ENCODE assay signal across 11 mouse cellular contexts in genomic region chr16:65828141-65828565, GRCm38 (mm10). TPM values are rescaled to one million over a fixed set of nuclear protein-coding genes. Genes with fewer than 3 reads are reported as not detected.
DNase-seq lines count a peak whose midpoint lies in the region; ATAC-seq and TF ChIP-seq lines count a peak whose summit lies in the region.
"Had no signal": no experiment of that assay in that cellular context is flagged by ENCODE, and none has a peak within 500 bp of the region (broad histone marks: within the 10 kb centered on the region; RNA-seq: fewer than 3 reads in every experiment).

No protein-coding gene starts in this region.

- no peaks in the 10 kb centered on the region for H3K9me3 ChIP-seq in kidney, postnatal 0 days (replicated peaks; ENCODE audit: low read length)
- H3K9me3 ChIP-seq in kidney, embryonic 16.5 days (ENCODE audit: low read length), result no peaks in the 10 kb centered on the region
- no peaks in the 10 kb centered on the region for H3K9me3 ChIP-seq in embryonic facial prominence, embryonic 14.5 days (ENCODE audit: control insufficient read depth, low read length)
- H3K9me3 ChIP-seq in lung, postnatal 0 days (ENCODE audit: low read length), result no peaks in the 10 kb centered on the region
- H3K9me3 ChIP-seq in hindbrain, embryonic 13.5 days, result no peaks in the 10 kb centered on the region
- H3K9me3 ChIP-seq: hindbrain, embryonic 12.5 days had no signal

- peak; percentile 40; the same call in 1 of the 2 replicates for TF ChIP-seq EP300 in lung, postnatal 0 days (IDR thresholded peaks at IDR 0.05)

- DNase-seq in kidney, postnatal 0 days (ENCODE audit: low spot score), result peak; percentile 50
- DNase-seq in embryonic facial prominence, embryonic 14.5 days (ENCODE audit: low spot score), result peak; percentile 80
- DNase-seq in heart, adult 9 months (ENCODE audit: low spot score in 2 of 2), result peak; percentile 63 to 75
- DNase-seq in lung, postnatal 0 days (ENCODE audit: low spot score), result peak; percentile 75
- DNase-seq in cerebellum, postnatal 14 days, result no peak
- DNase-seq in frontal cortex, postnatal 36 days (ENCODE audit: low spot score in 2 of 2), result no peak
- DNase-seq: cerebellum, adult 18-20 months; thymus, postnatal 14 days had no signal

- no peaks in the 10 kb centered on the region for H3K36me3 ChIP-seq in kidney, postnatal 0 days (ENCODE audit: insufficient read depth, low read length)
- no peaks in the 10 kb centered on the region for H3K36me3 ChIP-seq in kidney, embryonic 16.5 days (ENCODE audit: insufficient read depth, low read length)
- H3K36me3 ChIP-seq in embryonic facial prominence, embryonic 14.5 days (ENCODE audit: control insufficient read depth, insufficient read depth, low read length), result no peaks in the 10 kb centered on the region; the same call in 1 of the 2 replicates
- no peaks in the 10 kb centered on the region for H3K36me3 ChIP-seq in lung, postnatal 0 days (ENCODE audit: insufficient read depth, low read length)
- H3K36me3 ChIP-seq in hindbrain, embryonic 13.5 days, result no peaks in the 10 kb centered on the region
- H3K36me3 ChIP-seq: hindbrain, embryonic 12.5 days had no signal

- no peak for TF ChIP-seq CTCF in kidney, postnatal 0 days (IDR thresholded peaks at IDR 0.05; ENCODE audit: low read depth)
- no peak for TF ChIP-seq CTCF in lung, postnatal 0 days (IDR thresholded peaks at IDR 0.05)

- H3K27ac ChIP-seq in kidney, postnatal 0 days, result no peak overlapping the region
- no peak overlapping the region for H3K27ac ChIP-seq in kidney, embryonic 16.5 days (ENCODE audit: low read length)
- no peak overlapping the region for H3K27ac ChIP-seq in embryonic facial prominence, embryonic 14.5 days (replicated peaks; ENCODE audit: low read depth, low read length)
- H3K27ac ChIP-seq in lung, postnatal 0 days (ENCODE audit: low read length), result no peak overlapping the region
- H3K27ac ChIP-seq in hindbrain, embryonic 13.5 days, result no peak overlapping the region
- H3K27ac ChIP-seq: hindbrain, embryonic 12.5 days had no signal

- no peak overlapping the region for H3K9ac ChIP-seq in kidney, postnatal 0 days (ENCODE audit: low read depth, low read length)
- H3K9ac ChIP-seq in kidney, embryonic 16.5 days (replicated peaks; ENCODE audit: low read length), result no peak overlapping the region
- no peak overlapping the region for H3K9ac ChIP-seq in embryonic facial prominence, embryonic 14.5 days (ENCODE audit: low read depth, low read length)
- H3K9ac ChIP-seq in lung, postnatal 0 days (replicated peaks; ENCODE audit: low read depth), result no peak overlapping the region
- H3K9ac ChIP-seq in hindbrain, embryonic 13.5 days, result no peak overlapping the region
- H3K9ac ChIP-seq: hindbrain, embryonic 12.5 days had no signal

- 77% methylated on average over 9 of the region's 9 CpGs for WGBS in kidney, postnatal 0 days
- WGBS in kidney, embryonic 16.5 days, result 77% methylated on average over 9 of the region's 9 CpGs
- WGBS in embryonic facial prominence, embryonic 14.5 days, result 49% methylated on average over 9 of the region's 9 CpGs
- 61% methylated on average over 9 of the region's 9 CpGs for WGBS in lung, postnatal 0 days
- WGBS in hindbrain, embryonic 13.5 days, result 89% methylated on average over 9 of the region's 9 CpGs

- no peak for ATAC-seq in kidney, postnatal 0 days (replicated peaks; ENCODE audit: low FRiP score, low read depth)
- no peak; the same call in 1 of the 2 replicates for ATAC-seq in kidney, embryonic 16.5 days (ENCODE audit: low FRiP score, low TSS enrichment)
- peak; percentile 53; the same call in 1 of the 2 replicates for ATAC-seq in embryonic facial prominence, embryonic 14.5 days (ENCODE audit: low read depth)
- ATAC-seq in lung, postnatal 0 days, result peak; percentile 49
- no peak for ATAC-seq in hindbrain, embryonic 13.5 days (ENCODE audit: low FRiP score)

- no peaks in the 10 kb centered on the region for H3K4me1 ChIP-seq in kidney, postnatal 0 days (replicated peaks; ENCODE audit: insufficient read depth, low read length)
- no peaks in the 10 kb centered on the region for H3K4me1 ChIP-seq in kidney, embryonic 16.5 days (ENCODE audit: insufficient read depth, low read length)
- H3K4me1 ChIP-seq in embryonic facial prominence, embryonic 14.5 days (ENCODE audit: control insufficient read depth, insufficient read depth, low read length), result peaks cover 3% of the 10 kb centered on the region; the same call in 1 of the 2 replicates
- H3K4me1 ChIP-seq in lung, postnatal 0 days (ENCODE audit: insufficient read depth, low read depth, low read length), result no peaks in the 10 kb centered on the region
- H3K4me1 ChIP-seq in hindbrain, embryonic 13.5 days (replicated peaks), result no peaks in the 10 kb centered on the region
- H3K4me1 ChIP-seq: hindbrain, embryonic 12.5 days had no signal

- H3K27me3 ChIP-seq in kidney, postnatal 0 days (ENCODE audit: insufficient read depth, low read length), result no peaks in the 10 kb centered on the region
- H3K27me3 ChIP-seq in kidney, embryonic 16.5 days (ENCODE audit: insufficient read depth, low read length), result no peaks in the 10 kb centered on the region
- no peaks in the 10 kb centered on the region for H3K27me3 ChIP-seq in embryonic facial prominence, embryonic 14.5 days (replicated peaks; ENCODE audit: control insufficient read depth, insufficient read depth, low read length)
- no peaks in the 10 kb centered on the region for H3K27me3 ChIP-seq in lung, postnatal 0 days (replicated peaks; ENCODE audit: insufficient read depth, low read length)
- H3K27me3 ChIP-seq in hindbrain, embryonic 13.5 days, result no peaks in the 10 kb centered on the region
- H3K27me3 ChIP-seq: hindbrain, embryonic 12.5 days had no signal

- no peak overlapping the region for H3K4me2 ChIP-seq in kidney, postnatal 0 days (ENCODE audit: low read length)
- no peak overlapping the region for H3K4me2 ChIP-seq in kidney, embryonic 16.5 days (replicated peaks; ENCODE audit: low read depth, low read length)
- peak overlapping the region; percentile 34 for H3K4me2 ChIP-seq in embryonic facial prominence, embryonic 14.5 days (ENCODE audit: low read depth, low read length)
- H3K4me2 ChIP-seq in lung, postnatal 0 days (replicated peaks; ENCODE audit: low read depth, low read length), result no peak overlapping the region
- H3K4me2 ChIP-seq in hindbrain, embryonic 13.5 days, result no peak overlapping the region
- H3K4me2 ChIP-seq: hindbrain, embryonic 12.5 days had no signal

- H3K4me3 ChIP-seq in kidney, postnatal 0 days (replicated peaks; ENCODE audit: low read depth, low read length), result no peak overlapping the region
- no peak overlapping the region for H3K4me3 ChIP-seq in kidney, embryonic 16.5 days (ENCODE audit: low read length)
- H3K4me3 ChIP-seq in embryonic facial prominence, embryonic 14.5 days (ENCODE audit: low read depth, low read length), result no peak overlapping the region
- no peak overlapping the region for H3K4me3 ChIP-seq in lung, postnatal 0 days (ENCODE audit: low read depth, low read length)
- H3K4me3 ChIP-seq in hindbrain, embryonic 13.5 days, result no peak overlapping the region
- H3K4me3 ChIP-seq: hindbrain, embryonic 12.5 days had no signal

RNA-seq across cellular contexts. Expression of gene Vgll3, which starts 13.1 kb away (rescaled TPM):
- 2.1 and 2.8 TPM in 2 replicates for polyA plus RNA-seq in kidney, postnatal 0 days (2015; fragmentation: Nextera tagmentation; extraction: Ambion mirVana)
- 2.6 and 3.0 TPM in 2 replicates for polyA plus RNA-seq in kidney, embryonic 16.5 days (2015; fragmentation: Nextera tagmentation; extraction: Ambion mirVana)
- 28.7 and 35.6 TPM in 2 replicates for polyA plus RNA-seq in embryonic facial prominence, embryonic 14.5 days (2014; fragmentation: Nextera tagmentation; extraction: Ambion mirVana)
- polyA plus RNA-seq in lung, postnatal 0 days (2015; fragmentation: Nextera tagmentation; extraction: Ambion mirVana), result 5.2 and 5.6 TPM in 2 replicates
- polyA plus RNA-seq in hindbrain, embryonic 13.5 days (2015; fragmentation: Nextera tagmentation; extraction: Ambion mirVana), result 7.4 and 9.0 TPM in 2 replicates

Comparison
In these comparisons a context has a peak if more than half of its experiments do, and no peak if none do; other contexts are left out.
1. ATAC-seq: peak in embryonic facial prominence, embryonic 14.5 days (single experiment) and lung, postnatal 0 days (single experiment); none in kidney, postnatal 0 days (single experiment), kidney, embryonic 16.5 days (single experiment) and hindbrain, embryonic 13.5 days (single experiment).
2. DNase-seq: peak in kidney, postnatal 0 days (single experiment), embryonic facial prominence, embryonic 14.5 days (single experiment), heart, adult 9 months (2 of 2) and lung, postnatal 0 days (single experiment); none in cerebellum, postnatal 14 days (0 of 2) and frontal cortex, postnatal 36 days (0 of 2).